Mouse (Mus musculus) ES-E14 (cell line): ENCODE results near the gene Cmss1.

Experiments used
- CHD2 ChIP-seq: IDR thresholded peaks from 2 replicates; pipeline ENCODE4 v1.6.1; 2014; ENCODE audit warnings: mild to moderate bottlenecking, low read depth, low read length, inconsistent platforms
- ZNF384 ChIP-seq: IDR thresholded peaks from 2 replicates; pipeline ENCODE4 v1.6.1; 2012; ENCODE audit warnings: low read depth, low read length, inconsistent platforms

- no peak for TF ChIP-seq CHD2
- no peak for TF ChIP-seq ZNF384
Measured at GRCm38 (mm10) chr16:57372156-57372555, 234.5 kb downstream of the Cmss1 start.
